Mouse (Mus musculus) cerebral cortex, adult 2 months (tissue): ENCODE measurements around the gene Morf4l1.

ENCODE experiments used
- WGBS: fragments of 180-500 bp; shearing (Covaris S2); methylation state at CpG from one replicate; pipeline ENCODE4 v1.1.7; 2018; 5-methylcytosine and 5-hydroxymethylcytosine counted together

Gene Morf4l1

GRCm38 (mm10) chr9:90059828-90060573, 54.6 kb downstream of the Morf4l1 start:
- WGBS, result 82% methylated on average over 9 of the region's 9 CpGs

DNA sequence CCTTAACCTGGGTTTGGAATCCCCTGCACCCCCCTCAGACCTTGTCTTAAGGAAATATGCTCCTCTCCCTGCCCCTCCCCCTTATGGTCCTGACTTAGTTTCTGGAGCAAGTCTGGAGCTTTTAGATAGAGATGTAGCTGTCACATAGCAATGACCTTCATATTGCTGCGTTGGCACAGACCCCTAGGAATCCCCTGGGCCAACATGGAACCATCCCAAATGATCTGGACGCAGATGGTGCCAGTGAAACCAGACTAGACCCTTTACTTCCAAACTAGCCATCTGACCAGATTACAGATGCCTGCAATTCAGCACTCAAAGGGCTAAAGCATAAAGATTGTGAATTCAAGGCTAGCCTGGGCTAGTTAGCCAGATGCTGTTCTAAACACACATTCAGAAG, 57.9 kb downstream of the Morf4l1 start:
- 88% methylated on average over 2 of the region's 2 CpGs for WGBS

DNA sequence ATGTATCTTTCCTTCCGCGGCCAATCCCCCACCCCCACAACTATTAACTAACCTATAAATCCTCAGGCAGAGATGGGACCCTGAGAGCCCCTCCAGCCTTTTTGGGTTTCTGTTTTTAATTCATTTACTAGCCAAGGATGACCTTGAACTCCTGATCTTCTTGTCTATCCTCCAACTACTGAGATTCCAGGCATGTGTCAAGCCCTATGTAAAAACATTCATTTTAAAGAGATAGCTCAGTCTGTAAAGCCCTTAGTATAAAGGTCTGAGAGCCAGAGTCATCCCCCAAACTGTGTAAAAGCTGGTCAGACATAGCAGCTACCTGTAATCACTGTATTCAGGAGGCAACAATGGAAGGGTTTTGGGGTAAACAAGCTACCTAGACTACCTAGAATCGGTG, 58.7 kb downstream of the Morf4l1 start:
- 76% methylated on average over 3 of the region's 3 CpGs for WGBS

DNA sequence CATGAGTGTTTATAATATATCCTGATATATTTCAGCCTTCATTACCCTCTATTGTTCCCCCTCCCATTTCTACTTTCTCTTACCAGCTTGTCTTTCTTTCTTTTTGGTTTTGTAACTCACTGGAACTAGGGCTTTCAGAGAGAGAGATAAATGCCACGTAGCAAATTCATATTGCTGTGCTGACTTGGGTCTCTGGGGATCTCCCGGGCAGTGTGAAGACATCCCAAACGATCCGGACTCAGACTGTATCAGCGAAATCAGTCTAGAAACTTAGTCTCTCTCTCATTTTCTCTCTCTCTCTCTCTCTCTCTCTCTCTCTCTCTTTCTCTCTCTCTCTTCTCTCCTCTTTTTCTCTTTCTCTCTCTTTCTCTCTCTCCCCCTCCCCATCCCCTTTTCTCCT, 59.2 kb downstream of the Morf4l1 start:
- 48% methylated on average over 5 of the region's 5 CpGs for WGBS

- WGBS, result 1% methylated on average over 37 of the region's 37 CpGs
Observed at GRCm38 (mm10) chr9:90054371-90055145, 60.0 kb downstream of the Morf4l1 start.

GRCm38 (mm10) chr9:90053852-90054251, 60.7 kb downstream of the Morf4l1 start, which contains the start of gene Ctsh:
Gene Ctsh, plus strand, starts transcription at chr9:90054152.
- WGBS, result 76% methylated on average over 2 of the region's 2 CpGs

DNA sequence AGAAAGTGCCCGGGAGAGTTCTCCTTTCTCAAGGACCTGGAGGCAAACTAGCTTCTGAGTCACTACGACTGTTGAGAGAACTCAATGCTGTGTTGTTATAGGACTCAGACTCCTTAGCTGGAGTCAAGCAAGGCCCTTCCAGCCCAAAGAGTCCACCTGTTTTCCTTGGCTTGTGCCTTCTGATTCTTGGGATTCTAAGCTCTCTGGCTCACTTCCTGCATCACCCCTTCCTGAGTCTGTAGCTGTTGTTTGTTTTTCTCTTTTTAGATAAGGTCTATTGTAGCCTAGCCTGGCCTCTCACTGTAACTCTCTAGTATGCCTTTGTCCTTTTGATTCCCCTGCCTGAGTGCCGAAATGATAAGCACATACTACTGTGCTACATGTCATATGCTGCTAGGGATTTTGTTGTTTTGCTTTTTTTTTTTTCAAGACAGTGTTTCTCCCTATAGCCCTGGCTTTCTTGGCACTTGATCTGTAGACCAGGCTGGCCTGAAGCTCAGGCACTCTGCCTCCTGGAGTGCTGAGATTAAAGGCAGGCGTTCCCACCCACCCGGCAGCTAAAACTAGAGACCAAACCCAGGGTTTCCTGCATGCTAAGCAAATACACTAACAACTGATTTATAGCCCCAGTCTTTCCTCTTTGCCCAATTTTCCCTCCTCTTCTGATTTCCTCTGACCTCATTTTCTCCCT, 66.5 kb downstream of the Morf4l1 start:
- WGBS, result 65% methylated on average over 5 of the region's 5 CpGs

DNA sequence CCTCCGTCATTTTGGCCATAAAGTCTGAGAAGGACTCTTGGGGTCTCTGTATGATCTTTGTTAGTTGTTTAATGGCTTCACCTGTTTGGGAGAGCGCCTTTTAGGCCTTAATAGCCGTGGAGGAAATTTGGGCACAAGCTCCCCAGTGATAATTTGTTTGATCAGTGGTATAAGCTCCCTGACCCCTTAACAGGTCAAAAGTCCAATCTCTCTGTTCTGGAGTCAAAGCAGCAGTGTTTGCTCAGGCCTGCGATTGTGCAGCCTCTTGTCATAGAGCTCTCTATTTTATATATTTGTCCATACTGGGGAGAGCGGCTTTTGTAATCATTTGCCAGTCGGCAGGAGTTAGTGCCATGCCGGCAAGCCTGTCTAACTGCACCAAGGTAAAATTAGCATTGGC, 69.4 kb downstream of the Morf4l1 start:
- 97% methylated on average over 7 of the region's 7 CpGs for WGBS

- WGBS, result 97% methylated on average over 8 of the region's 8 CpGs
Observed at GRCm38 (mm10) chr9:90042906-90043305, 71.7 kb downstream of the Morf4l1 start.
